ENCODE assay signal across 8 mouse cellular contexts in the genomic region with DNA sequence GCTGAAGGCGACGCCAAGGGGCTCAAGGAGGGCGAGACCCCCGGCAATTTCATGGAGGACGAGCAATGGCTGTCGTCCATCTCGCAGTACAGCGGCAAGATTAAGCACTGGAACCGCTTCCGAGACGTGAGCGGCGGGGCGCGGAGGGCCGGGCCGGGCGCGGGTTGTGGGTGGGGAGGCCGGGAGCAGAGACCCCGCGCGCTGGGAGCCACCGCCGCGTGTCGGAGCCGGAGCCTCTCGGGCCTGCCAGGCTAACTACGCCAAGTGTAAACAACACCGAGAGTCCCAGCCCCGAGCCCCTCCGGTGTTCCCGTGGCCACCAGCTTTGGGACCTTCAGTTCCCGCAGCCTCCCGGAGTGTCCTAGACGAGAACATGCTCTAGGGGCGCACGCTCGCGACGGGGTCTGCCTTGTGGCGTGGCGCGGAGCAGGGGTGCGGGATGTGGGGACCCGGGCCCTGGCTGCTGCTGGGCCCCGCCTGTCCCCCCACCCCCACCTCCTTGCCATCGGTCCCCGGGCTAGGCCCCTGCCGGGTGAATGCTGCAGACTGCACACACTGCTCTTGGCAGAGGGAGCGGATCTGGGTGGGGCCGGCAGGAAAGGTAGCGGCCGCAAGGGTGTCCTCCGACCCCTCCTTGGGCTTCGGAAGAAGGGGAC. TPM values are rescaled to one million over a fixed set of nuclear protein-coding genes. Genes with fewer than 3 reads are reported as not detected.
A peak's percentile ranks its signal among the peaks of the same experiment; 100 is the strongest.
DNase-seq lines count a peak whose midpoint lies in the region; ATAC-seq and TF ChIP-seq lines count a peak whose summit lies in the region.

No protein-coding gene starts in this region.

- TF ChIP-seq CTCF in Patski (IDR thresholded peaks at IDR 0.05): no peak
- TF ChIP-seq CTCF in intestine, postnatal 0 days (IDR thresholded peaks at IDR 0.05; ENCODE audit: low read depth): peak; percentile 57
- TF ChIP-seq CTCF in lung, embryonic 14.5 days (IDR thresholded peaks at IDR 0.05; ENCODE audit: low read depth): peak; percentile 41
- no peak for TF ChIP-seq CTCF in olfactory bulb, adult 2 months (IDR thresholded peaks at IDR 0.05; ENCODE audit: insufficient read depth, low read depth, low read length)

- POLR2A ChIA-PET in Patski (lab: Charles Lee): no interaction called here

- peak overlapping the region; percentile 40 for H3K9ac ChIP-seq in intestine, postnatal 0 days (ENCODE audit: low read depth, low read length)
- H3K9ac ChIP-seq in lung, embryonic 14.5 days: peak overlapping the region; percentile 54

- no peak overlapping the region for H3K27ac ChIP-seq in intestine, postnatal 0 days (ENCODE audit: low read depth, low read length)
- no peak overlapping the region; the same call in 1 of the 2 replicates for H3K27ac ChIP-seq in lung, embryonic 14.5 days (ENCODE audit: low read depth)
- H3K27ac ChIP-seq in olfactory bulb, adult 2 months (ENCODE audit: insufficient read depth, low read depth, low read length): peak overlapping the region; percentile 96

- no peaks in the 10 kb centered on the region for H3K9me3 ChIP-seq in intestine, postnatal 0 days (ENCODE audit: control insufficient read depth)
- H3K9me3 ChIP-seq in lung, embryonic 14.5 days (ENCODE audit: low read depth, low read length): no peaks in the 10 kb centered on the region

- no peaks in the 10 kb centered on the region for H3K4me1 ChIP-seq in intestine, postnatal 0 days (replicated peaks; ENCODE audit: control insufficient read depth, insufficient read depth, low read length)
- 0 out of 2 replicates have a peak, but pooled peaks cover 5% of the 10 kb centered on the region for H3K4me1 ChIP-seq in lung, embryonic 14.5 days (ENCODE audit: insufficient read depth)
- peaks cover 44% of the 10 kb centered on the region for H3K4me1 ChIP-seq in olfactory bulb, adult 2 months (ENCODE audit: control insufficient read depth, insufficient read depth, low read length)

- CTCF ChIA-PET in Patski (lab: Charles Lee): no interaction called here

- 1% methylated on average over 57 of the region's 57 CpGs for WGBS in intestine, postnatal 0 days
- WGBS in lung, embryonic 14.5 days: 1% methylated on average over 57 of the region's 57 CpGs
- under 1% methylated on average over 57 of the region's 57 CpGs for WGBS in olfactory bulb, adult 2 months

- H3K4me3 ChIP-seq in intestine, postnatal 0 days (ENCODE audit: low read depth, low read length): peak overlapping the region; percentile 51
- peak overlapping the region; percentile 53 for H3K4me3 ChIP-seq in lung, embryonic 14.5 days (ENCODE audit: low read depth, low read length)
- H3K4me3 ChIP-seq in olfactory bulb, adult 2 months (ENCODE audit: insufficient read depth, low read depth, low read length): peak overlapping the region; percentile 82

- in situ Hi-C loops in Patski (cut with MboI; ENCODE audit: low pct_unique_long_range_greater_than_20kb): no loop called here

- peak overlapping the region; percentile 96 for H3K4me2 ChIP-seq in intestine, postnatal 0 days (replicated peaks; ENCODE audit: low read depth)
- peak overlapping the region; percentile 98 for H3K4me2 ChIP-seq in lung, embryonic 14.5 days

- peak; percentile 60 for ATAC-seq in CD4-positive, CD25-positive, alpha-beta regulatory T cell, adult 4 months
- ATAC-seq in Patski: peak; percentile 9
- peak; percentile 31; the same call in 1 of the 2 replicates for ATAC-seq in intestine, postnatal 0 days
- peak; percentile 79 for ATAC-seq in lung, embryonic 14.5 days (ENCODE audit: insufficient read depth)

- H3K27me3 ChIP-seq in Patski: peaks cover 10% of the 10 kb centered on the region
- H3K27me3 ChIP-seq in intestine, postnatal 0 days (replicated peaks; ENCODE audit: control insufficient read depth, insufficient read depth, low read length): peaks cover 32% of the 10 kb centered on the region
- peaks cover 49% of the 10 kb centered on the region for H3K27me3 ChIP-seq in lung, embryonic 14.5 days (ENCODE audit: insufficient read depth, low read length)

- H3K36me3 ChIP-seq in intestine, postnatal 0 days (ENCODE audit: control insufficient read depth, insufficient read depth): 0 out of 2 replicates have a peak, but pooled peaks cover 2% of the 10 kb centered on the region
- no peaks in the 10 kb centered on the region for H3K36me3 ChIP-seq in lung, embryonic 14.5 days (ENCODE audit: insufficient read depth)

- no peak for DNase-seq in Patski (ENCODE audit: low read depth, low spot score)
- peak; percentile 74 for DNase-seq in embryo, embryonic 10 days (ENCODE audit: low spot score)
- peak; percentile 49 for DNase-seq in heart, adult 8-10 months (ENCODE audit: low spot score)
- DNase-seq in lung, embryonic 14.5 days: peak; percentile 69
- no peak for DNase-seq in frontal cortex, postnatal 14 days (ENCODE audit: low spot score in 2 of 2)

- TF ChIP-seq POLR2A in olfactory bulb, adult 2 months (IDR thresholded peaks at IDR 0.05; ENCODE audit: insufficient read depth, low read depth, low read length): 0 out of 2 replicates have a peak, but pooled peaks have one; percentile 2

RNA-seq across cellular contexts. Expression of gene Spock2, which starts 0.6 kb away (rescaled TPM):
- polyA plus RNA-seq in CD4-positive, CD25-positive, alpha-beta regulatory T cell, adult 4 months (2017; shearing (Covaris generic)): 1 to 10 TPM; 5.9 to 6.7 TPM
- polyA plus RNA-seq in Patski (2021): 0.08 TPM
- 10 to 100 TPM; 12.2 to 24.8 (median 14.4) TPM for total RNA-seq in heart, adult 8-10 months (2022)
- polyA plus RNA-seq in intestine, postnatal 0 days (2015; fragmentation: Nextera tagmentation; extraction: Ambion mirVana): 2.1 and 2.4 TPM in 2 replicates
- polyA plus RNA-seq in lung, embryonic 14.5 days (2014; fragmentation: Nextera tagmentation; extraction: Ambion mirVana): 1.2 and 1.3 TPM in 2 replicates
- 129 and 224 TPM in 2 replicates for polyA plus RNA-seq in olfactory bulb, adult 2 months (2012; ENCODE audit: insufficient read depth, insufficient read length, low replicate concordance, missing spikeins)

Comparison
In these comparisons a context has a peak if more than half of its experiments do, and no peak if none do; other contexts are left out.
1. ATAC-seq: peak in every context shown above with its lines; median percentile 79 in lung, embryonic 14.5 days; 60 in CD4-positive, CD25-positive, alpha-beta regulatory T cell, adult 4 months; 31 in intestine, postnatal 0 days; 9 in Patski.
2. DNase-seq: peak in embryo, embryonic 10 days (single experiment), heart, adult 8-10 months (single experiment) and lung, embryonic 14.5 days (single experiment); none in Patski (single experiment) and frontal cortex, postnatal 14 days (0 of 2).
3. CTCF ChIP-seq: peak in intestine, postnatal 0 days (single experiment) and lung, embryonic 14.5 days (single experiment); none in Patski (single experiment) and olfactory bulb, adult 2 months (single experiment).
4. RNA of gene Spock2, which starts 0.6 kb away (polyA plus RNA-seq): 129 to 224 TPM in olfactory bulb, adult 2 months; 5.9 to 6.7 TPM in CD4-positive, CD25-positive, alpha-beta regulatory T cell, adult 4 months, 2.1 to 2.4 TPM in intestine, postnatal 0 days, 1.2 to 1.3 TPM in lung, embryonic 14.5 days and 0.08 TPM in Patski (single experiment); every median in the first group is over 10 times any median in the second.
5. Peak in every context shown above with its lines, with median percentiles within 50 percentile points of each other: H3K4me3 ChIP-seq.